Mouse (Mus musculus) cerebellum, adult 11 months (tissue): ENCODE results near the gene Dhodh.

ENCODE experiments used
- DNase-seq: peaks from one replicate; pipeline ENCODE4 v3.0.0; 2022

The Dhodh gene

GRCm38 (mm10) chr8:109608271-109609152 lies at the start of gene Dhodh:
Gene Dhodh, minus strand, starts transcription at chr8:109608673.
- peak; percentile 96 for DNase-seq

GRCm38 (mm10) chr8:109656860-109657259 lies 48.4 kb upstream of the Dhodh start:
- DNase-seq: no peak

GRCm38 (mm10) chr8:109650801-109651200 lies 42.3 kb upstream of the Dhodh start:
- DNase-seq: peak; percentile 7

GRCm38 (mm10) chr8:109648469-109648868 lies 40.0 kb upstream of the Dhodh start:
- no peak for DNase-seq

- DNase-seq: no peak
Observed at GRCm38 (mm10) chr8:109647331-109647730, 38.9 kb upstream of the Dhodh start.

- DNase-seq: no peak
Observed at GRCm38 (mm10) chr8:109641236-109641635, 32.8 kb upstream of the Dhodh start.

- no peak for DNase-seq
Observed at GRCm38 (mm10) chr8:109640410-109640809, 31.9 kb upstream of the Dhodh start.

- DNase-seq: no peak
Observed at GRCm38 (mm10) chr8:109638851-109639250, 30.4 kb upstream of the Dhodh start.

GRCm38 (mm10) chr8:109635146-109635545 lies 26.7 kb upstream of the Dhodh start:
- DNase-seq: no peak

- no peak for DNase-seq
Observed at GRCm38 (mm10) chr8:109632498-109632897, 24.0 kb upstream of the Dhodh start.

GRCm38 (mm10) chr8:109628638-109629037 lies 20.2 kb upstream of the Dhodh start:
- no peak for DNase-seq

GRCm38 (mm10) chr8:109615569-109615968 lies 7.1 kb upstream of the Dhodh start:
- no peak for DNase-seq

- DNase-seq: no peak
Observed at GRCm38 (mm10) chr8:109614243-109615210, 6.1 kb upstream of the Dhodh start, which contains the start of gene Pkd1l3. Gene Pkd1l3, plus strand, starts transcription at chr8:109614517.

- peak; percentile 32 for DNase-seq
Observed at GRCm38 (mm10) chr8:109609153-109609502, 655 bp upstream of the Dhodh start.

GRCm38 (mm10) chr8:109607650-109608049 lies 823 bp downstream of the Dhodh start:
- peak; percentile 4 for DNase-seq

GRCm38 (mm10) chr8:109606725-109607124 lies 1.7 kb downstream of the Dhodh start:
- DNase-seq: no peak

- peak; percentile 22 for DNase-seq
Observed at GRCm38 (mm10) chr8:109595854-109596253, 12.6 kb downstream of the Dhodh start.

- no peak for DNase-seq
Observed at GRCm38 (mm10) chr8:109593117-109593788, 15.2 kb downstream of the Dhodh start.

- no peak for DNase-seq
Observed at GRCm38 (mm10) chr8:109592164-109592563, 16.3 kb downstream of the Dhodh start.

GRCm38 (mm10) chr8:109591367-109591766 lies 17.1 kb downstream of the Dhodh start:
- DNase-seq: no peak

GRCm38 (mm10) chr8:109590901-109591300 lies 17.6 kb downstream of the Dhodh start:
- DNase-seq: no peak

- DNase-seq: no peak
Observed at GRCm38 (mm10) chr8:109586972-109587504, 21.4 kb downstream of the Dhodh start.

GRCm38 (mm10) chr8:109585652-109586051 lies 22.8 kb downstream of the Dhodh start:
- no peak for DNase-seq
